Mouse (Mus musculus): ENCODE data around the gene Cga. TPM values are rescaled to one million over a fixed set of nuclear protein-coding genes. Genes with fewer than 3 reads are reported as not detected.
"Not testable (repeated sequence)": the region's sequence is repeated elsewhere in the genome, so short reads cannot be mapped to it uniquely, and the experiment has no call there.

The Cga gene
- polyA plus RNA-seq, 1 experiment from 2014 or later: 2.8 TPM

GRCm38 (mm10) chr4:34899322-34899721, 5.7 kb downstream of the Cga start:
- no peak overlapping the region for H3K27ac ChIP-seq (replicated peaks)

GRCm38 (mm10) chr4:34900155-34900554, 6.6 kb downstream of the Cga start:
- H3K4me3 ChIP-seq: no peak overlapping the region
- H3K36me3 ChIP-seq (replicated peaks): no peaks in the 10 kb centered on the region
- DNase-seq (ENCODE audit: low spot score): peak; percentile 52
- 0 out of 2 replicates have a peak, but pooled peaks cover 6% of the 10 kb centered on the region for H3K4me1 ChIP-seq
- H3K9me3 ChIP-seq: no peaks in the 10 kb centered on the region
- H3K27ac ChIP-seq (replicated peaks): no peak overlapping the region
- H3K27me3 ChIP-seq (replicated peaks; ENCODE audit: low read depth, poor library complexity, severe bottlenecking): no peaks in the 10 kb centered on the region
- 58% methylated on average over 9 of the region's 9 CpGs for WGBS

More at GRCm38 (mm10) chr4:34899322-34899721, 5.7 kb downstream of the Cga start:
- Histone ChIP-seq H3K27me3 (replicated peaks; ENCODE audit: low read depth, poor library complexity, severe bottlenecking) (no peaks in the 10 kb centered on the region), H3K4me3 (no peak overlapping the region), H3K9me3 (no peaks in the 10 kb centered on the region), H3K4me1 (0 out of 2 replicates have a peak, but pooled peaks cover 6% of the 10 kb centered on the region), H3K36me3 (replicated peaks) (no peaks in the 10 kb centered on the region)
- 96% methylated on average over 1 of the region's 1 CpGs for WGBS
- DNase-seq (ENCODE audit: low spot score): no peak

GRCm38 (mm10) chr4:34901166-34901565, 7.6 kb downstream of the Cga start:
- no peak for DNase-seq (ENCODE audit: low spot score)
- Histone ChIP-seq H3K27me3 (replicated peaks; ENCODE audit: low read depth, poor library complexity, severe bottlenecking) (no peaks in the 10 kb centered on the region), H3K4me3 (no peak overlapping the region), H3K36me3 (replicated peaks) (no peaks in the 10 kb centered on the region), H3K9me3 (no peaks in the 10 kb centered on the region), H3K4me1 (0 out of 2 replicates have a peak, but pooled peaks cover 6% of the 10 kb centered on the region), H3K27ac (replicated peaks) (no peak overlapping the region)
- 76% methylated on average over 4 of the region's 4 CpGs for WGBS

GRCm38 (mm10) chr4:34901582-34901981, 8.0 kb downstream of the Cga start:
- not testable (repeated sequence) for H3K27ac ChIP-seq (replicated peaks); H3K27me3 ChIP-seq (replicated peaks; ENCODE audit: low read depth, poor library complexity, severe bottlenecking); H3K9me3 ChIP-seq; H3K4me1 ChIP-seq; DNase-seq (ENCODE audit: low spot score); H3K36me3 ChIP-seq (replicated peaks); H3K4me3 ChIP-seq
- WGBS: 72% methylated on average over 3 of the region's 3 CpGs

GRCm38 (mm10) chr4:34905396-34905795, 11.8 kb downstream of the Cga start:
- no peak overlapping the region for H3K27ac ChIP-seq (replicated peaks)
- H3K9me3 ChIP-seq: no peaks in the 10 kb centered on the region
- peaks cover 6% of the 10 kb centered on the region; the same call in 1 of the 2 replicates for H3K4me1 ChIP-seq
- DNase-seq (ENCODE audit: low spot score): peak; percentile 31
- no peaks in the 10 kb centered on the region for H3K36me3 ChIP-seq (replicated peaks)
- no peaks in the 10 kb centered on the region for H3K27me3 ChIP-seq (replicated peaks; ENCODE audit: low read depth, poor library complexity, severe bottlenecking)
- no peak overlapping the region for H3K4me3 ChIP-seq
- WGBS: 67% methylated on average over 5 of the region's 5 CpGs

- DNase-seq (ENCODE audit: low spot score): no peak
- no peak overlapping the region for H3K27ac ChIP-seq (replicated peaks)
- H3K4me3 ChIP-seq: no peak overlapping the region
- H3K9me3 ChIP-seq: no peaks in the 10 kb centered on the region
- no peaks in the 10 kb centered on the region for H3K36me3 ChIP-seq (replicated peaks)
- WGBS: 79% methylated on average over 4 of the region's 4 CpGs
- H3K27me3 ChIP-seq (replicated peaks; ENCODE audit: low read depth, poor library complexity, severe bottlenecking): no peaks in the 10 kb centered on the region
- peaks cover 4% of the 10 kb centered on the region; the same call in 1 of the 2 replicates for H3K4me1 ChIP-seq
These were observed 12.6 kb downstream of the Cga start for GRCm38 (mm10) chr4:34906151-34906550.

GRCm38 (mm10) chr4:34907026-34907425, 13.4 kb downstream of the Cga start:
- no peaks in the 10 kb centered on the region for H3K27me3 ChIP-seq (replicated peaks; ENCODE audit: low read depth, poor library complexity, severe bottlenecking)
- no peaks in the 10 kb centered on the region for H3K9me3 ChIP-seq
- no peak overlapping the region for H3K27ac ChIP-seq (replicated peaks)
- WGBS: 43% methylated on average over 14 of the region's 14 CpGs
- no peaks in the 10 kb centered on the region for H3K36me3 ChIP-seq (replicated peaks)
- DNase-seq (ENCODE audit: low spot score): peak; percentile 30
- peaks cover 4% of the 10 kb centered on the region; the same call in 1 of the 2 replicates for H3K4me1 ChIP-seq
- no peak overlapping the region for H3K4me3 ChIP-seq

GRCm38 (mm10) chr4:34908127-34908526, 14.5 kb downstream of the Cga start:
- no peaks in the 10 kb centered on the region for H3K9me3 ChIP-seq
- WGBS: 92% methylated on average over 7 of the region's 7 CpGs
- no peak overlapping the region for H3K4me3 ChIP-seq
- no peak overlapping the region for H3K27ac ChIP-seq (replicated peaks)
- no peak for DNase-seq (ENCODE audit: low spot score)
- H3K27me3 ChIP-seq (replicated peaks; ENCODE audit: low read depth, poor library complexity, severe bottlenecking): no peaks in the 10 kb centered on the region
- peaks cover 4% of the 10 kb centered on the region; the same call in 1 of the 2 replicates for H3K4me1 ChIP-seq
- no peaks in the 10 kb centered on the region for H3K36me3 ChIP-seq (replicated peaks)

- Histone ChIP-seq H3K36me3 (replicated peaks) (no peaks in the 10 kb centered on the region), H3K4me1 (peaks cover 9% of the 10 kb centered on the region), H3K9me3 (no peaks in the 10 kb centered on the region), H3K4me3 (no peak overlapping the region), H3K27me3 (replicated peaks; ENCODE audit: low read depth, poor library complexity, severe bottlenecking) (no peaks in the 10 kb centered on the region), H3K27ac (replicated peaks) (no peak overlapping the region)
- no peak for DNase-seq (ENCODE audit: low spot score)
- WGBS: 72% methylated on average over 3 of the region's 3 CpGs
These were observed 17.8 kb downstream of the Cga start for GRCm38 (mm10) chr4:34911401-34911800.

GRCm38 (mm10) chr4:34912171-34912570, 18.6 kb downstream of the Cga start:
- Histone ChIP-seq H3K27me3 (replicated peaks; ENCODE audit: low read depth, poor library complexity, severe bottlenecking) (no peaks in the 10 kb centered on the region), H3K27ac (replicated peaks) (no peak overlapping the region), H3K4me3 (no peak overlapping the region), H3K9me3 (no peaks in the 10 kb centered on the region), H3K36me3 (replicated peaks) (no peaks in the 10 kb centered on the region), H3K4me1 (peaks cover 5% of the 10 kb centered on the region)
- WGBS: 90% methylated on average over 3 of the region's 3 CpGs
- DNase-seq (ENCODE audit: low spot score): no peak

GRCm38 (mm10) chr4:34917400-34917799, 23.8 kb downstream of the Cga start:
- WGBS: 61% methylated on average over 7 of the region's 7 CpGs
- Histone ChIP-seq H3K36me3 (replicated peaks) (no peaks in the 10 kb centered on the region), H3K4me1 (peaks cover 7% of the 10 kb centered on the region), H3K4me3 (no peak overlapping the region), H3K9me3 (no peaks in the 10 kb centered on the region), H3K27ac (replicated peaks) (no peak overlapping the region), H3K27me3 (replicated peaks; ENCODE audit: low read depth, poor library complexity, severe bottlenecking) (no peaks in the 10 kb centered on the region)
- DNase-seq (ENCODE audit: low spot score): peak; percentile 17

GRCm38 (mm10) chr4:34922177-34922870, 28.7 kb downstream of the Cga start:
- H3K4me3 ChIP-seq: no peak overlapping the region
- WGBS: 69% methylated on average over 6 of the region's 6 CpGs
- no peaks in the 10 kb centered on the region for H3K36me3 ChIP-seq (replicated peaks)
- no peaks in the 10 kb centered on the region for H3K27me3 ChIP-seq (replicated peaks; ENCODE audit: low read depth, poor library complexity, severe bottlenecking)
- 0 out of 2 replicates have a peak, but pooled peaks cover 2% of the 10 kb centered on the region for H3K4me1 ChIP-seq
- no peaks in the 10 kb centered on the region for H3K9me3 ChIP-seq
- H3K27ac ChIP-seq (replicated peaks): no peak overlapping the region
- DNase-seq (ENCODE audit: low spot score): peak; percentile 28

- H3K27me3 ChIP-seq (replicated peaks; ENCODE audit: low read depth, poor library complexity, severe bottlenecking); H3K27ac ChIP-seq (replicated peaks); H3K4me3 ChIP-seq; H3K9me3 ChIP-seq; H3K36me3 ChIP-seq (replicated peaks); DNase-seq (ENCODE audit: low spot score); H3K4me1 ChIP-seq: not testable (repeated sequence)
- 74% methylated on average over 7 of the region's 7 CpGs for WGBS
These were observed 34.8 kb downstream of the Cga start for GRCm38 (mm10) chr4:34928386-34928785.
